Mouse (Mus musculus) spleen, postnatal 14 days (tissue): Measurements from ENCODE around the gene Bpnt1.

Experiments used
- DNase-seq, 2 experiments: peaks; one replicate each; pipeline ENCODE4 v3.0.0; 2021 to 2022; ENCODE audit warnings: low spot score in 2 of 2

Gene Bpnt1

DNA sequence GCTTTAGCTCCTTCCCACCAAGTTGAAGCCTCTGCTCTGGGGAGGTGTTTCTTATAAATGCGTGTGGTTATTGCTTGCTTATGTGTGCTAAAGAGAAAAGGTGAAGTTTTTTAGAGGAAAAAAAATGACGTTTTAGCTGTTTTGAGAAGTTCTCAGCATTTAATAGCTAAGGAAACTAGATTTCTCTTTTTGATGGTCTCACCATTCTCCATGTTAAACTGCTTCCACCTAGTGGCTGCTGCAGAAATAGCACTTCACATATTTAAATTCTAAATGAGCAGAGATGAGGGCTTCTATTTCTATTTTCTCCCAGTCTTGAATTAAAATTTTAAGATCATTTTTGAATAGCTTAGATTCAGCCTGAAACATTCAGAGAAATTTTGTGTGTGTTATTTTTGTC is 72.1 kb downstream of the Bpnt1 start:
- DNase-seq = no peak

- DNase-seq = no peak
These were observed 74.0 kb downstream of the Bpnt1 start for GRCm38 (mm10) chr1:185405921-185406320.
